Mouse (Mus musculus): ENCODE results near the gene Lrp5. TPM values are rescaled to one million over a fixed set of nuclear protein-coding genes. Genes with fewer than 3 reads are reported as not detected.

The Lrp5 gene
- 0.03 and 0.04 TPM in 2 replicates for polyA plus RNA-seq (2012)

- no peak for TF ChIP-seq GATA1 (IDR thresholded peaks at IDR 0.05; ENCODE audit: low read length)
These were observed at the start of gene Lrp5 for GRCm38 (mm10) chr19:3686215-3686894. Gene Lrp5, minus strand, starts transcription at chr19:3686564.

- TF ChIP-seq GATA1 (IDR thresholded peaks at IDR 0.05; ENCODE audit: low read length), result no peak
These were observed 49.6 kb upstream of the Lrp5 start for GRCm38 (mm10) chr19:3736001-3736400.

- TF ChIP-seq GATA1 (IDR thresholded peaks at IDR 0.05; ENCODE audit: low read length), result no peak
These were observed 44.6 kb upstream of the Lrp5 start for GRCm38 (mm10) chr19:3730781-3731646.

- no peak for TF ChIP-seq GATA1 (IDR thresholded peaks at IDR 0.05; ENCODE audit: low read length)
These were observed 42.5 kb upstream of the Lrp5 start for GRCm38 (mm10) chr19:3728901-3729300.

- TF ChIP-seq GATA1 (IDR thresholded peaks at IDR 0.05; ENCODE audit: low read length), result no peak
These were observed 38.4 kb upstream of the Lrp5 start for GRCm38 (mm10) chr19:3724779-3725178.

GRCm38 (mm10) chr19:3723904-3724303, 37.5 kb upstream of the Lrp5 start:
- no peak for TF ChIP-seq GATA1 (IDR thresholded peaks at IDR 0.05; ENCODE audit: low read length)

- TF ChIP-seq GATA1 (IDR thresholded peaks at IDR 0.05; ENCODE audit: low read length), result no peak
These were observed 36.8 kb upstream of the Lrp5 start for GRCm38 (mm10) chr19:3723170-3723569.

GRCm38 (mm10) chr19:3719362-3719891, 33.1 kb upstream of the Lrp5 start:
- no peak for TF ChIP-seq GATA1 (IDR thresholded peaks at IDR 0.05; ENCODE audit: low read length)

GRCm38 (mm10) chr19:3718481-3719361, 32.4 kb upstream of the Lrp5 start:
- TF ChIP-seq GATA1 (IDR thresholded peaks at IDR 0.05; ENCODE audit: low read length), result no peak

GRCm38 (mm10) chr19:3714381-3714780, 28.0 kb upstream of the Lrp5 start:
- TF ChIP-seq GATA1 (IDR thresholded peaks at IDR 0.05; ENCODE audit: low read length), result no peak

- TF ChIP-seq GATA1 (IDR thresholded peaks at IDR 0.05; ENCODE audit: low read length), result no peak
These were observed 24.1 kb upstream of the Lrp5 start for GRCm38 (mm10) chr19:3710436-3710835.

GRCm38 (mm10) chr19:3709013-3709787, 22.8 kb upstream of the Lrp5 start:
- no peak for TF ChIP-seq GATA1 (IDR thresholded peaks at IDR 0.05; ENCODE audit: low read length)

GRCm38 (mm10) chr19:3708078-3709012, 22.0 kb upstream of the Lrp5 start, which contains the start of gene 1810055G02Rik:
Gene 1810055G02Rik, plus strand, starts transcription at chr19:3708293.
- no peak for TF ChIP-seq GATA1 (IDR thresholded peaks at IDR 0.05; ENCODE audit: low read length)

Data from G1E-ER4 (cell line).